Mouse (Mus musculus) neural tube, embryonic 11.5 days (tissue): Measurements from ENCODE around the gene Sult5a1. TPM values are rescaled to one million over a fixed set of nuclear protein-coding genes. Genes with fewer than 3 reads are reported as not detected.

Experiments
- ATAC-seq: fragments of 200-750 bp; cut with Nextera tagmentation; 2 replicates; pipeline ENCODE4 v1.8.0; 2017; ENCODE audit warnings: moderate number of reproducible peaks, mild to moderate bottlenecking, moderate TSS enrichment, moderate library complexity; ENCODE audit not compliant: insufficient read depth, low FRiP score, low TSS enrichment
- DNase-seq: peaks from one replicate; pipeline ENCODE4 v3.0.0-alpha.2; 2015; ENCODE audit warnings: low spot score
- H3K27ac ChIP-seq: fragments of 300-500 bp; sonication (generic); 2 replicates; pipeline ENCODE4 v1.5.1; 2014; ENCODE audit warnings: low read depth, mild to moderate bottlenecking, low read length
- H3K27me3 ChIP-seq: fragments of 300-500 bp; sonication (generic); 2 replicates; pipeline ENCODE4 v1.6.1; 2014; ENCODE audit warnings: mild to moderate bottlenecking, low read length, mixed read lengths; ENCODE audit not compliant: control insufficient read depth, insufficient read depth
- H3K36me3 ChIP-seq: fragments of 300-500 bp; sonication (generic); 2 replicates; pipeline ENCODE4 v1.6.1; 2014; ENCODE audit warnings: mild to moderate bottlenecking, low read length, moderate library complexity, mixed read lengths; ENCODE audit not compliant: control insufficient read depth, insufficient read depth
- H3K4me1 ChIP-seq: fragments of 300-500 bp; sonication (generic); 2 replicates; pipeline ENCODE4 v1.6.1; 2014; ENCODE audit warnings: low read length, mixed read lengths; ENCODE audit not compliant: control insufficient read depth, insufficient read depth
- H3K4me2 ChIP-seq: fragments of 300-500 bp; sonication (generic); 2 replicates; pipeline ENCODE4 v1.6.1; 2014; ENCODE audit warnings: low read depth, mild to moderate bottlenecking, moderate library complexity
- H3K4me3 ChIP-seq: fragments of 300-500 bp; sonication (generic); 2 replicates; pipeline ENCODE4 v1.5.1; 2014; ENCODE audit warnings: low read depth, low read length
- H3K9ac ChIP-seq: fragments of 300-500 bp; sonication (generic); 2 replicates; pipeline ENCODE4 v1.6.1; 2014; ENCODE audit warnings: mild to moderate bottlenecking, low read length
- H3K9me3 ChIP-seq: fragments of 300-500 bp; sonication (generic); 2 replicates; pipeline ENCODE4 v1.6.1; 2016; ENCODE audit warnings: low read length; ENCODE audit not compliant: control insufficient read depth
- WGBS: fragments of 180-500 bp; shearing (Covaris S2); extraction: QIAGEN DNeasy Blood & Tissue Kit; methylation state at CpG from one replicate; pipeline ENCODE4 v1.1.7; 2014; 5-methylcytosine and 5-hydroxymethylcytosine counted together
- polyA plus RNA-seq: library from polyadenylated mRNA; unstranded; fragments of >200 nt; fragmentation: Nextera tagmentation; extraction: Ambion mirVana; gene quantifications from 2 replicates; pipeline ENCODE4 v1.2.1, GENCODE M21; 2014

The Sult5a1 gene
- polyA plus RNA-seq, 1 experiment from 2014 or later = 2.3 TPM

DNA sequence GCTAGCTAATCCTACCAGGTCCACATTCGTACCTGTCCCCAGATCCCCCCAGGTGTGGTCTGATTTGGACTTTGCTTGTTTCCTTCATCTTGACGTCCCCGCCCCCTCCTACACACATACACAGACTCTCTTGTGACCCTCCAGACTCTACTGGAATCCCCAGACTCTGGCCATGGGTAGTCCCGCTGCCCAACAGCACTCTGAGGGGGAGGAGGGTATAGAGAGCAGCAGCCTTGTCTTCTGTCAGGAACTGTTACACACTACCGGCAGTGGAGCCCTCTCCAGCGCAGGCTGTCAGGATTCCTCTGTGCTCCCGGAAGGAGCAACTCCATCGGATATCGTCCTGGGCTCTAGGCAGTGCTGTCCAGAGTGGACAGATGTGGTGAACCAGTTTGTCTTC is 27.1 kb downstream of the Sult5a1 start:
- no peaks in the 10 kb centered on the region for H3K36me3 ChIP-seq
- H3K4me1 ChIP-seq = 0 out of 2 replicates have a peak, but pooled peaks cover 5% of the 10 kb centered on the region
- H3K4me3 ChIP-seq = no peak overlapping the region
- H3K27ac ChIP-seq = no peak overlapping the region
- DNase-seq = no peak
- no peak overlapping the region for H3K9ac ChIP-seq
- no peak for ATAC-seq
- WGBS = 68% methylated on average over 9 of the region's 9 CpGs
- H3K9me3 ChIP-seq = no peaks in the 10 kb centered on the region
- no peaks in the 10 kb centered on the region for H3K27me3 ChIP-seq
- H3K4me2 ChIP-seq = no peak overlapping the region

DNA sequence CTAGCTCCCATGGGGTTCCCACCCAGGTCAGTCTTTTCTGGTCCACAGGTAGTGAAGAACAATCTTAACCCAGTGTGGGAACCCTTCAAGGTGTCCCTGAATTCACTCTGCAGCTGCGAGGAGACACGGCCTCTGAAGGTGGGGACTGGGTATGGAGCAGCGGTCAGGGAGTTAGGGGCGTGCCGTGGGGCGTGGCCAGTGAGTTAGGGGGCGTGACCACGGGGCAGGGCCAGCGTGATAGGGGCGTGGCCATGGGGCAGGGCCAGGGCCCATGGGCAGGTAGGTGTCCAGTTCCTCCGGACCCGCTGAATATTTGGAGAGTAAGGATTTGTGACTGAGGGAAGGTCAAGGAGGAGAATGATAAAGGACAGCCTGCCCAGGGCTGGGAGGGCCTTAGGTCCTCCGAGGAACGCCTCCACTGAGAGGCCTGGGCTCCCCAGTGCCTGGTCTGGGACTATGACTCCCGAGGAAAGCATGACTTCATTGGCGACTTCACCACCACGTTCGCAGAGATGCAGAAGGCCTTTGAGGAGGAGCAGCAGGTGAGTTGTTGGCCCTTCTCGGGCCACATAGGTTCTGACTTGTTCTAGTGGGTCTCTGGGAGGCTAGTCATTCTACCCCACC is 31.8 kb downstream of the Sult5a1 start:
- Histone ChIP-seq H3K27me3 (peaks cover 4% of the 10 kb centered on the region; the same call in 1 of the 2 replicates), H3K4me2 (no peak overlapping the region), H3K9ac (no peak overlapping the region), H3K9me3 (no peaks in the 10 kb centered on the region), H3K36me3 (no peaks in the 10 kb centered on the region), H3K4me1 (no peaks in the 10 kb centered on the region), H3K4me3 (no peak overlapping the region), H3K27ac (no peak overlapping the region)
- WGBS = 8% methylated on average over 19 of the region's 19 CpGs
- ATAC-seq (no peak; the same call in 1 of the 2 replicates), DNase-seq (peak; percentile 58)

DNA sequence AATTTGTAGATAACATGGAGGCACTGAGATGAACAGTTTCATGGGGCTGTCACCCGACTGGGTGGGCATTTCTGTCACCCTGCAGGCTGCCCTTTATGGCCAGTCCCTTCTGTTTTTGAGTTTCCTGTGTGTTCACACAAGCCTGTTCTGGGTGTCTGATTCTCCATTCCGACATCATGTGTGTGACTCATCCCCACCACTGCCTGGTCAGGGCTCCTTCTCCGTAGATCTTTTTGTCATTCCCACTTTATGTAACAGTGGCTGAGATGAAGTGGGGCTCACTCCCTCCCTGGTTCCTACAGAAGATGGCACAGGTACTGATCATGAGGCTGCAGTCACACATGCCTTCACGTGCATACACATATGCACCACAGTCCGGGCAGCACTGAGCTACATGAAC is 35.4 kb downstream of the Sult5a1 start:
- no peak overlapping the region for H3K9ac ChIP-seq
- peaks cover 23% of the 10 kb centered on the region for H3K27me3 ChIP-seq
- no peaks in the 10 kb centered on the region for H3K36me3 ChIP-seq
- WGBS = 83% methylated on average over 5 of the region's 5 CpGs
- H3K4me2 ChIP-seq = no peak overlapping the region
- H3K27ac ChIP-seq = no peak overlapping the region
- DNase-seq = no peak
- H3K4me1 ChIP-seq = 0 out of 2 replicates have a peak, but pooled peaks cover 5% of the 10 kb centered on the region
- no peak for ATAC-seq
- H3K9me3 ChIP-seq = no peaks in the 10 kb centered on the region
- H3K4me3 ChIP-seq = no peak overlapping the region

DNA sequence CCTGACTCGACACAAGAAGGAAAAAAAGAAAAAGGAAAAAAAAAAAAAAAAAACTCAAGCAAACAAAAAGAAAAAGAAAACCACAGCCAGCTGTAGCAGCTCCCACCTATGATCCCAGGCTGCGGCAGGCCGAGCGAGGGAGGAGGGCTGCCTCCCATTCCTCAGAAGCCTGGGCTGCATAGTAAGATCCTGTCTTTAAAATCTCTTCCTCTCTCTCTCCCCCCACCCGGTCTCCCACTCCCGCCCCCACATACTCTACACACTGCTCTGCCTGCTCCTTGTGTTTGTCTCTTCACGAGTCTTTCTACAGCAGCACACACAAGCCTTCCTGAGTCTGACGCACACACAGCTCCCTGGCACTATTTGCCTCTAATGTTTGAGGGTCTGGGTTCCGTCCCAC is 36.1 kb downstream of the Sult5a1 start:
- no peak overlapping the region for H3K4me2 ChIP-seq
- ATAC-seq = no peak
- H3K9me3 ChIP-seq = no peaks in the 10 kb centered on the region
- no peak overlapping the region for H3K4me3 ChIP-seq
- H3K36me3 ChIP-seq = no peaks in the 10 kb centered on the region
- no peak overlapping the region for H3K27ac ChIP-seq
- no peak for DNase-seq
- WGBS = 73% methylated on average over 9 of the region's 9 CpGs
- H3K9ac ChIP-seq = no peak overlapping the region
- peaks cover 8% of the 10 kb centered on the region; the same call in 1 of the 2 replicates for H3K4me1 ChIP-seq
- H3K27me3 ChIP-seq = peaks cover 29% of the 10 kb centered on the region

DNA sequence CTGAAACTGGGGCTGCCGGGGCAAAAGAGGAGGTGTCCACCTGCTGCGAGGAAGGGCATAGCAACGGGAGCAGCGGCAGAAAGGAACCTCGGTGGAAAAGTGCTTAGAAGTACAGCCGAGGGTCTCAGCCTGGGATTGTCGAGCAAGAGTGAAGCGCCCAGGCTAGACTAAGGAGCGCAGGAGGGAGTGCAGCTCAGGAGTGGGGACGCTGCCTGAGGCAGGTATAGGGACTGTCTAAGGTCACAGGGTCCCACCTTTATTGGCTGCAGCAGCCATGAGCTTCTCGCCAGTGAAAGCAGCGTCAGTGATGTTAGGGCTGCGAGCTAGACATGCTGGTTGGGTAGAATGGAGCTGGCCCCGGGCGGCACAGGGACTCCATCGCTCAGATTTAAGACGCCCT is 40.4 kb downstream of the Sult5a1 start:
- Histone ChIP-seq H3K4me3 (peak overlapping the region; percentile 37), H3K4me1 (peaks cover 8% of the 10 kb centered on the region; the same call in 1 of the 2 replicates), H3K9me3 (no peaks in the 10 kb centered on the region), H3K27ac (no peak overlapping the region), H3K27me3 (peaks cover 43% of the 10 kb centered on the region), H3K4me2 (peak overlapping the region; percentile 43), H3K9ac (no peak overlapping the region), H3K36me3 (no peaks in the 10 kb centered on the region)
- WGBS = 2% methylated on average over 17 of the region's 17 CpGs
- ATAC-seq (no peak), DNase-seq (no peak)

DNA sequence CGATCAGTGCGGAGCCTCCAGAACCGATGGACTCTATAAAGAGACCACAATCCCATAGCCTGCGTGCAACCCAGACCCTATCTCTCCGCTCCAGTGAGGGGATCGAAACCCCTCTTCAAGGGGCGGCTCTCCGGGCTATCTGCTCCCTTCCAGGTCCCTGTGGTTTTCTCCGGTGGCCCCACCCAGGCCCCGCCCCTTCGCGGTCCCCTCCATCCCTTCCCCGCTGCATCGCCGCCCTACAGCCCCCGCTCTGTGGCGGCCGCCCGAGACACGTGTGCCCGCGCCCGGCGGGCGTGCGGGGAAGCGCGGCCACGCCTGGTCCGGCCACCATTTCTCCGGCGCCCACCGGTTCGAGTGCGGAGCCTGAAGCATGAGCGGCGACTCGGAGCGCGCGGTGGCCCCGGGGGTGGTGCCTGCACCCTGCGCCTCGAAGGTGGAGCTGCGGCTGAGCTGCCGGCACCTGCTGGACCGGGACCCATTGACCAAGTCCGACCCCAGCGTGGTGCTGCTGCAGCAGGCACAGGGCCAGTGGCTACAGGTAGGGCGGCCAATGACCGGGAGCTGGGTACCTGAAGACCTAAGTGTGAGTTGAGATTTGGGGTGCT is 40.9 kb downstream of the Sult5a1 start, which contains the start of gene Cpne7:
Gene Cpne7, plus strand, starts transcription at position 248 of the 605 bp plus-strand sequence.
- ATAC-seq = no peak
- Histone ChIP-seq H3K9ac (peak within 1 kb of the TSS; percentile 20; the same call in 1 of the 2 replicates), H3K27ac (no peak within 1 kb of the TSS), H3K4me1 (peaks cover 8% of the 10 kb centered on the region; the same call in 1 of the 2 replicates), H3K27me3 (peaks cover 43% of the 10 kb centered on the region), H3K4me2 (peak within 1 kb of the TSS; percentile 43), H3K4me3 (peak within 1 kb of the TSS; percentile 37), H3K36me3 (no peaks in the 10 kb centered on the region), H3K9me3 (no peaks in the 10 kb centered on the region)
- no peak for DNase-seq
- WGBS = 1% methylated on average over 45 of the region's 51 CpGs

DNA sequence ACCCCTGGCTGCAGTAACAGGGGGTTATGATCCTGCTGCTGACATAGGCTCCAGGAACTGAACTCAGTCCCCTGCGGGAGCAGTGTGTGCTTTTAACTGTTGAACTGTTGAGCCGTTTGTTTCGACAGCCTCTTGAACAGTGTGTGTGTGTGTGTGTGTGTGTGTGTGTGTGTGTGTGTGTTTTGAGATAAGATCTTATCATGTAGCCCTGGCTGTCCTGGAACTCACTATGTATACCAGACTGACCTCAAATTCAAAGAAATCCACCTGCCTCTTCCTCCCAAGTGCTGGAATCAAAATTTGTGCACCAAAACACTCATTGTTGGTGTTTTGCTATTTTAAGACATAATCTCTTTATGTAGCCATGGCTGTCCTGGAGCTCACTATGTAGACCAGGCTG is 43.5 kb downstream of the Sult5a1 start:
- no peak overlapping the region for H3K4me3 ChIP-seq
- DNase-seq (no peak), ATAC-seq (no peak)
- WGBS = 69% methylated on average over 3 of the region's 3 CpGs
- H3K4me2 ChIP-seq = no peak overlapping the region
- H3K9ac ChIP-seq = no peak overlapping the region
- H3K9me3 ChIP-seq = no peaks in the 10 kb centered on the region
- no peak overlapping the region for H3K27ac ChIP-seq
- H3K4me1 ChIP-seq = peaks cover 8% of the 10 kb centered on the region; the same call in 1 of the 2 replicates
- H3K27me3 ChIP-seq = peaks cover 42% of the 10 kb centered on the region
- no peaks in the 10 kb centered on the region for H3K36me3 ChIP-seq

DNA sequence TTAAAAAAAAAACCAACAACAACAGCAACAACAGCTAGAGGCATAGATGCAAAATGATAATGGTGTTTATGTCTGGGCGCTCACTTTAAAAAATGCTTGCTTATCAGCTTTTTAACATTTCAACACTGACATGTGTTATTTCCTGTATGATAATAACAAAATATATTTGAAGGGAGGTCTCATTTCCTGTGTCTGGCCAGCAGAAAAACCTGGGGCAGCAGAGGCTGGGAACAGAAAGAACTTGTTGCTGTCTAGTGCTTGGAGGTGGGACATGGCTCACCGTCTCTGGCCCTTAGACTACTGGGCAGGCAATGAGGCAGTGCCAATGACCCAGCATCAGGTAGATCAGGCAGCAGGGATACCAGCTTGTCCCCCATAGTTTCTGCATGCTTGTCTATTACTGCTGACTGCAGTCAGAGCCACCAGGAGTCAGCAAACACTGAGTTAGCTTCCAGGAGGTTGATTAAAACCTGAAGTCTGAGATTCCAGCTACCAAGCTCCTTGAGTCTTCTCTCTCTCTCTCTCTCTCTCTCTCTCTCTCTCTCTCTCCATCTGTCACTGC is 44.1 kb downstream of the Sult5a1 start:
- 66% methylated on average over 2 of the region's 2 CpGs for WGBS
- H3K9me3 ChIP-seq = no peaks in the 10 kb centered on the region

More for the DNA sequence above, 44.1 kb downstream of the Sult5a1 start:
- no peak overlapping the region for H3K4me2 ChIP-seq
- no peak overlapping the region for H3K9ac ChIP-seq
- peaks cover 37% of the 10 kb centered on the region for H3K27me3 ChIP-seq
- no peaks in the 10 kb centered on the region for H3K36me3 ChIP-seq
- ATAC-seq (no peak), DNase-seq (no peak)
- H3K4me1 ChIP-seq = peaks cover 8% of the 10 kb centered on the region; the same call in 1 of the 2 replicates
- no peak overlapping the region for H3K27ac ChIP-seq
- H3K4me3 ChIP-seq = no peak overlapping the region
